Mouse (Mus musculus) effector memory CD4-positive, alpha-beta T cell, adult 5 months (primary cell): ENCODE measurements around the gene Far1. TPM values are rescaled to one million over a fixed set of nuclear protein-coding genes. Genes with fewer than 3 reads are reported as not detected.

Experiments
- polyA plus RNA-seq: library from polyadenylated mRNA; unstranded; fragments of 100-300 nt; shearing (Covaris generic); gene quantifications from one replicate; pipeline ENCODE4 v1.2.1, GENCODE M21; 2017

The Far1 gene
- polyA plus RNA-seq: 50.4 TPM

DNA sequence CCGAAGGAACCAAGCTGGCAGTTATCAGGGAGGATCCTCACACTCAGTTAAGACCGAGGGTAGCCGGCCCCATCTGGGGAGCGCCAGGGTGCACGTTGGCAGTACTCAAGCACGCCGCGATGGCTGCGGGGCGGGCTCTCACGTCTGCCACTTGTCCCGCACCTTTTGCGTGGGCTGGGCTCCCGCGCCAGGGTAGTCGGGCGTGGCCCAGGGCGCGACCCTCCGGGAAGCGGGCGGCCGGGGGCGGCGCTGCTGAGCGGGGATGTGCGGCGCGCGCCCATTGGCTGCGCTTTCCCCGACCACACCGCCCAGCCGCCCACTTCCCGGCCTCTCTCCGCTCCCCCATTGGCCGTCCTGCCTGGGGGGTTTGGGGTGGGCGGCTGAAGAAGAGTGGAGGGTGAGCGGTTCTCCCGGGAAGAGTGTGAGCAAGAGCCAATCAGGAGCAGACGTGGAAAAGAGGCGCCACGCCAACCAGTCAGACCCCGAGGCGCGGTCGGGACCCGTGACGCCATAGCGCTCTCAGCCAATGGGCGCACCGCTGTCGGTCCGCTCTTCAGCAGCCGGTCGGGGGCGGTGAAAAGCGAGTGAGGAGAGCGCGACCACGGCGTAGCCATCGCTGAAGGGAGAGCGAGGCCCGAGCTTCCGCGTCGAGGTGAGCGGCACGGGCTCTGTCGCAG is at the start of gene Far1:
TSS of gene Far1 (plus strand) at position 549 of the 677 bp plus-strand sequence.

Other genes with a start within 250 kb of the Far1 start
- 19.2 TPM for gene Btbd10, start 144.4 kb upstream of the Far1 start, polyA plus RNA-seq
- gene Pth, start 125.3 kb upstream of the Far1 start, polyA plus RNA-seq: not detected